11 mouse cellular contexts compared by ENCODE assay signal in the genomic region with DNA sequence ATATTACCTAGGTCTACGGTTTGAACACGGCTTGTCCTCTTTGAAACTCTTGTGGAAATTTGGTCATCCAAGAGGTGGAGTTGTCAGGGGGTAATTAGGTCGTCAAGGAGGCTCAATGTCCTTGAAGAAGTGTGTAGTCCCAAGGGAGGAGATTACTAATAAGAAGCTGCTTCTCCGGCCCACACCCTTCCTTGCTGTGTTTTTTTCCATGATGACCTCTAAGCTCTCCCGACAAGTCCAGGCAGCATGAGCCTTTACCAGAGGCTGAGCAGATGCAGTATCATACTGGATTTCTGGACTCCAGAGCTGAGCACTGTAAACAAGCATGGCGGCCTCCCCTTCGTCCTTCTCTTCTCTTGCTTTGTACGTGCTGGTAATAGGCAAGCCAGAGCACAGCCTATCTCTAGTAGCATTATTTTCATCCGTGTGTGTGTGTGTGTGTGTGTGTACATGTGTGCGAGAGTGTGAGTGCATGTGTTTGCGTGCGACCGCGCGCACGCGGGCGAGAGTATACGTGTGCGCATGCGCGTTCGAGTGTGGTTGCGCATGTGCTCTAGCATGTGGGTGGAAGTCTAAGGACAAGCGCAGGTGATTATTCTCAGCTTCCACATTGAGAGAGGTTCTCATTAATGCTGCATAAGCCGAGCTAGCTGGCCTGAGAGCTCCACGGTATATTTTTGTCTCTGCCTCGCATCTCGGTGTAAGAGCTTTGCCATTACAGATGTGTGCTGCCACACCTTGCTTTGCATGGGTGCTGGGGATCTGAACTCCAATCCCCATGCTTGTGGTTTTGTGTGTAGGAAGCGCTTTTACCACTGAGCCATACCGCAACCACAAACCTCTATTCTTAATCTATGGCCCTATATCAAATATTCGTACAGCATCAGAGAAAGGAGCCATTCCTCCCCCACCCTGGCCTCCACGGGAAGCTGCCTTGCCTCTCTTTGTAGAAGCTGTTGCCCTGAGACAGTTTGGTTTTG. TPM values are rescaled to one million over a fixed set of nuclear protein-coding genes. Genes with fewer than 3 reads are reported as not detected.
A peak's percentile ranks its signal among the peaks of the same experiment; 100 is the strongest.
DNase-seq lines count a peak whose midpoint lies in the region; ATAC-seq lines count a peak whose summit lies in the region.
"Had no signal": no experiment of that assay in that cellular context is flagged by ENCODE, and none has a peak within 500 bp of the region (broad histone marks: within the 10 kb centered on the region; RNA-seq: fewer than 3 reads in every experiment).

No protein-coding gene starts in this region.

- H3K27ac ChIP-seq in lung, embryonic 16.5 days (ENCODE audit: low read length) = peak overlapping the region; percentile 84

- H3K4me1 ChIP-seq in lung, embryonic 16.5 days (replicated peaks; ENCODE audit: control insufficient read depth, insufficient read depth, low read length) = peaks cover 25% of the 10 kb centered on the region

- no peaks in the 10 kb centered on the region for H3K9me3 ChIP-seq in lung, embryonic 16.5 days (ENCODE audit: control insufficient read depth, low read length)

- WGBS in lung, embryonic 16.5 days = 80% methylated on average over 33 of the region's 33 CpGs

- H3K27me3 ChIP-seq in lung, embryonic 16.5 days (ENCODE audit: control insufficient read depth, insufficient read depth, low read depth, low read length) = no peaks in the 10 kb centered on the region

- no peak for ATAC-seq in lung, embryonic 16.5 days (ENCODE audit: low read depth)
- no peak for ATAC-seq in erythroid progenitor cell, adult 5-6 weeks (replicated peaks; ENCODE audit: low FRiP score, poor library complexity, severe bottlenecking)
- ATAC-seq: forebrain, embryonic 16.5 days; intestine, embryonic 16.5 days had no signal

- H3K4me2 ChIP-seq in lung, embryonic 16.5 days (ENCODE audit: low read depth, low read length) = no peak overlapping the region

- no peaks in the 10 kb centered on the region for H3K36me3 ChIP-seq in lung, embryonic 16.5 days (ENCODE audit: control insufficient read depth, insufficient read depth, low read length)

- H3K9ac ChIP-seq in lung, embryonic 16.5 days (ENCODE audit: low read length) = no peak overlapping the region; the same call in 1 of the 2 replicates

- H3K4me3 ChIP-seq in lung, embryonic 16.5 days (ENCODE audit: low read length) = no peak overlapping the region

- DNase-seq in lung, postnatal 4 days = no peak
- DNase-seq in MEL-GATA-1-ER (ENCODE audit: extremely low read depth, low read depth) = peak; percentile 63
- DNase-seq in induced T-regulatory cell, adult 2 months (ENCODE audit: low read depth) = peak; percentile 73
- DNase-seq in thymus, postnatal 14 days = peak; percentile 42
- no peak for DNase-seq in left cerebral cortex, adult 11 months (ENCODE audit: low spot score)
- DNase-seq: adrenal gland, adult 2 months; cerebellum, adult 2 months had no signal

RNA-seq across cellular contexts. Expression of a gene that starts 12.5 kb away (rescaled TPM):
- polyA plus RNA-seq in lung, embryonic 16.5 days (2015; fragmentation: Nextera tagmentation; extraction: Ambion mirVana) = 24.8 and 30.3 TPM in 2 replicates
- 24.9 and 31.0 TPM in 2 replicates for total RNA-seq in erythroid progenitor cell, adult 5-6 weeks (2015; ENCODE audit: low replicate concordance)
- total RNA-seq in erythroid progenitor cell, adult 5-6 weeks (2017; ENCODE audit: low replicate concordance) = 5.5 and 9.8 TPM in 2 replicates

RNA-seq across cellular contexts. Expression of a gene that starts 32.4 kb away (rescaled TPM):
- 1,425 and 1,551 TPM in 2 replicates for polyA plus RNA-seq in lung, embryonic 16.5 days (2015; fragmentation: Nextera tagmentation; extraction: Ambion mirVana)
- 79.6 and 121 TPM in 2 replicates for total RNA-seq in erythroid progenitor cell, adult 5-6 weeks (2015; ENCODE audit: low replicate concordance)
- 21.2 and 44.2 TPM in 2 replicates for total RNA-seq in erythroid progenitor cell, adult 5-6 weeks (2017; ENCODE audit: low replicate concordance)

Comparison
In these comparisons a context has a peak if more than half of its experiments do, and no peak if none do; other contexts are left out.
1. DNase-seq: peak in MEL-GATA-1-ER (single experiment), induced T-regulatory cell, adult 2 months (single experiment) and thymus, postnatal 14 days (single experiment); none in lung, postnatal 4 days (0 of 2) and left cerebral cortex, adult 11 months (single experiment).